Mouse (Mus musculus) heart, embryonic 14.5 days (tissue): ENCODE measurements around the gene Jun. TPM values are rescaled to one million over a fixed set of nuclear protein-coding genes. Genes with fewer than 3 reads are reported as not detected.

Source experiments
- ATAC-seq: fragments of 200-750 bp; cut with Nextera tagmentation; 2 replicates; pipeline ENCODE4 v1.8.0; 2017; ENCODE audit warnings: low read depth, moderate TSS enrichment; ENCODE audit not compliant: insufficient number of reproducible peaks, insufficient read depth, low FRiP score
- H3K27ac ChIP-seq, 2 experiments: fragments of 200-500 bp in 1 of 2; fragments of 300-500 bp in 1 of 2; sonication (generic) in 1 of 2; replicated peaks in 1 of 2; 2 replicates each; pipeline ENCODE4 v1.5.1; 2012 to 2014; ENCODE audit warnings: low read depth in 2 of 2, low read length in 2 of 2, control low read depth in 1 of 2, mild to moderate bottlenecking in 1 of 2, mixed read lengths in 1 of 2; ENCODE audit not compliant: control insufficient read depth in 1 of 2, insufficient read depth in 1 of 2
- H3K27me3 ChIP-seq: fragments of 300-500 bp; sonication (generic); 2 replicates; pipeline ENCODE4 v1.6.1; 2014; ENCODE audit warnings: mild to moderate bottlenecking, low read length, control low read depth; ENCODE audit not compliant: control insufficient read depth, insufficient read depth
- H3K36me3 ChIP-seq: fragments of 300-500 bp; sonication (generic); 2 replicates; pipeline ENCODE4 v1.6.1; 2014; ENCODE audit warnings: mild to moderate bottlenecking, control low read depth, low read length, mixed read lengths; ENCODE audit not compliant: control insufficient read depth, insufficient read depth
- H3K4me1 ChIP-seq, 2 experiments: fragments of 200-500 bp in 1 of 2; fragments of 300-500 bp in 1 of 2; sonication (generic) in 1 of 2; 2 replicates each; pipeline ENCODE4 v1.6.1; 2012 to 2014; ENCODE audit warnings: low read length in 2 of 2, control low read depth in 1 of 2, mixed read lengths in 1 of 2; ENCODE audit not compliant: control insufficient read depth in 2 of 2, insufficient read depth in 2 of 2
- H3K4me2 ChIP-seq: fragments of 300-500 bp; sonication (generic); 2 replicates; pipeline ENCODE4 v1.6.1; 2014; ENCODE audit warnings: mild to moderate bottlenecking, low read length
- H3K4me3 ChIP-seq, 2 experiments: fragments of 200-500 bp in 1 of 2; fragments of 300-500 bp in 1 of 2; sonication (generic) in 1 of 2; 2 replicates each; pipeline ENCODE4 v1.5.1; 2012 to 2014; ENCODE audit warnings: low read length in 2 of 2, mild to moderate bottlenecking in 2 of 2, control low read depth in 1 of 2, low read depth in 1 of 2, moderate library complexity in 1 of 2; ENCODE audit not compliant: control insufficient read depth in 1 of 2, insufficient read depth in 1 of 2
- H3K9ac ChIP-seq: fragments of 300-500 bp; sonication (generic); 2 replicates; pipeline ENCODE4 v1.6.1; 2014; ENCODE audit warnings: mild to moderate bottlenecking, low read length
- H3K9me3 ChIP-seq: fragments of 300-500 bp; sonication (generic); 2 replicates; pipeline ENCODE4 v1.6.1; 2016; ENCODE audit warnings: low read length, control low read depth; ENCODE audit not compliant: control insufficient read depth
- WGBS: fragments of 180-500 bp; shearing (Covaris S2); extraction: QIAGEN DNeasy Blood & Tissue Kit; methylation state at CpG from one replicate; pipeline ENCODE4 v1.1.7; 2014; 5-methylcytosine and 5-hydroxymethylcytosine counted together
- polyA plus RNA-seq: library from polyadenylated mRNA; unstranded; fragments of >200 nt; fragmentation: Nextera tagmentation; extraction: Ambion mirVana; gene quantifications from 2 replicates; pipeline ENCODE4 v1.2.1, GENCODE M21; 2014

Jun gene
- polyA plus RNA-seq, 1 experiment from 2014 or later = 39.3 TPM

DNA sequence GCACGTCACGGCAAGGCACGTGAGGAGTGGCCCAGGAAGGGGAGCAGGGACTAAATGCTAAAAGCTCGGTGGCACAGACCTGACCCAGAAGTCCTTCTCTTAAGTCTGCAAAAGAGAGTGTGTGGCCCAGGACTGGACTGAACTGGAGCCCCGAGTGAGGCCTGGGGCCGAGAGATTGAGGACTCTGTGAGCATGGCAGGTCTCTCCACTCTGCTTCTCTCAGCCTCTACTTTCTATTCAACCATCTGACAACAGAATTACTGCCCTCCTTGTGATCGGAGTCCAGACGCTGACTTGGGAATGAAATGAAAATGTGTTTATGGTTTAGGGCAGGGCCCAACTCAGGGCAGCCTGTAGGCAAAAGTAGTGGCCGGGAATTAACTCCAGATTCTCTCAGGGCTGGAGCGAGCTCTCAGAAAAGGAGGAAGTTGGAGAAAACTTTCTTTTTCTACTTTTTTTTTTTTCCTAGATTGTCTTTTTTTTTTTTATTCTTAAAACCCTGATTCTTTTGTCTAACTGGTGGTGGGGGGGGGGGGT lies 21.3 kb upstream of the Jun start:
- Histone ChIP-seq H3K4me3 (no peak overlapping the region), H3K9me3 (no peaks in the 10 kb centered on the region), H3K4me2 (no peak overlapping the region), H3K36me3 (no peaks in the 10 kb centered on the region), H3K9ac (no peak overlapping the region), H3K27ac (no peak overlapping the region), H3K4me1 (peaks cover 0 to 2% of the 10 kb centered on the region in 2 experiments; a peak in 1 of 4 replicates), H3K27me3 (no peaks in the 10 kb centered on the region)
- no peak for ATAC-seq
- WGBS = 71% methylated on average over 10 of the region's 10 CpGs

DNA sequence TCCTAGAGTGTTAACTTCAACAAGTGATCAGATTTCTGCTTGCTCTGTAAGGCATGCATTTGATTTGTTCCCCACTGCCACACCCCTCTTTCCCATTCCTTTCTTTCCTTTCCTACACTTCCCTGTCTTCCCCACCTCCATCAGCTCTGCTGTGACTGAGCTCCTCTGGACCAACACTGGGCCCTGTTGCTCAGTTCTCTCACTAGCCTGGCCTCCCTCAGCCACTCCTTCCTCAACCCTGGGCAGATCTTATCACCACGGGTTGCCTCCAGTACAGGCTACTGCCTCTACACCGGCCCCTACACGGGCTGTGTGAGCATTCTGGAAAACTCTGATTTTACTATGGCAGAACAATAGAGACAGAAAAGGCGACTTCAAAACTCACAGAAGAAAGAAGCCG lies 18.4 kb upstream of the Jun start:
- no peak for ATAC-seq
- 0 out of 4 replicates have a peak, but pooled peaks cover 0 to 2% of the 10 kb centered on the region in 2 experiments for H3K4me1 ChIP-seq
- WGBS = 66% methylated on average over 5 of the region's 5 CpGs

DNA sequence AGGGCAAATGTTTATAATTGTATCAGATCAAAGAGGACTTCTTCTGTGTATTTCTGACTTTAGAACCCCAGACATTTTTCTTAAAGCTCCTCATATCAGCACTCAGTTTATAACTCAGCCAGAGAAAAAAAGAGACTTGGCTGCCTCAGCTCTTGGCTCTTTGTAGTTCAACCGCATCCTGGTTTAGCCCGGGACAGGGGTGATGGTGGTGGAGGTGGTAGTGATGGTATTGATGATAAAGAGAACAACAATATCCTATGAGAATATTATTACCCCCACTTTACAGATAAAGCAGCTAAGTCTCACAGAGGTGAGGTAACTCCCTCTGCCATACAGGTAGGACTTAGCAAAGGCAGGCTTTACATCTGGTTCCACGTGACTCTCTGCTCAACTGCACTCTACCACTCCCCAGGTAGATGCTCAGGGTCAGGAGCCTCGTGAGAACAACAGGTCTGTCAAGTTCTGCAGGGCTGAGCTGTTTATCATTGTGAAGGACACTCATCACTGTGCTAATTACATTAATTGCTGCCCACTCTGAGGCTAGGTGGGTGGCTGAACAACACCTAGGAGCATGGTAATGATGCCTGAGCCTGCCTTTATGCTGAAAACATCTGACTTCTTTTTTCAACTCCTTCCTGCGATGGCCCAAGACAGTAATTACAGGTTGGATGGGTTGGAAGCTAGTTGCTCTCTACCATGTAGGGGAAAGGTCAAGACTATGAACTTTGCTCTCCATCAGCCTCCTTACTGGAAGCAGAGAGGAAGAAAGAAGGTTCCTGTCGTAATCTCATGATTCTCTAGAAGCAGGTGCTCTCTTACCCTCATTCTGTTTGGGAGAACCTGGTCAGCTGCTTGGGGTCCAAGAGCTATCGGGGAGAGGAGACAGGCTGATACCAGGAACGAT lies 16.3 kb upstream of the Jun start:
- no peak overlapping the region for H3K4me2 ChIP-seq
- no peaks in the 10 kb centered on the region for H3K27me3 ChIP-seq
- H3K4me1 ChIP-seq = 0 out of 4 replicates have a peak, but pooled peaks cover 0 to 2% of the 10 kb centered on the region in 2 experiments
- H3K9ac ChIP-seq = no peak overlapping the region
- 77% methylated on average over 8 of the region's 8 CpGs for WGBS
- H3K27ac ChIP-seq = no peak overlapping the region; a peak in 1 of 4 replicates
- H3K4me3 ChIP-seq = no peak overlapping the region
- ATAC-seq = no peak
- H3K9me3 ChIP-seq = no peaks in the 10 kb centered on the region
- H3K36me3 ChIP-seq = no peaks in the 10 kb centered on the region

More for the DNA sequence above, 18.4 kb upstream of the Jun start:
- Histone ChIP-seq H3K36me3 (no peaks in the 10 kb centered on the region), H3K9ac (no peak overlapping the region), H3K4me2 (no peak overlapping the region), H3K4me3 (no peak overlapping the region), H3K27me3 (no peaks in the 10 kb centered on the region), H3K27ac (no peak overlapping the region), H3K9me3 (no peaks in the 10 kb centered on the region)

DNA sequence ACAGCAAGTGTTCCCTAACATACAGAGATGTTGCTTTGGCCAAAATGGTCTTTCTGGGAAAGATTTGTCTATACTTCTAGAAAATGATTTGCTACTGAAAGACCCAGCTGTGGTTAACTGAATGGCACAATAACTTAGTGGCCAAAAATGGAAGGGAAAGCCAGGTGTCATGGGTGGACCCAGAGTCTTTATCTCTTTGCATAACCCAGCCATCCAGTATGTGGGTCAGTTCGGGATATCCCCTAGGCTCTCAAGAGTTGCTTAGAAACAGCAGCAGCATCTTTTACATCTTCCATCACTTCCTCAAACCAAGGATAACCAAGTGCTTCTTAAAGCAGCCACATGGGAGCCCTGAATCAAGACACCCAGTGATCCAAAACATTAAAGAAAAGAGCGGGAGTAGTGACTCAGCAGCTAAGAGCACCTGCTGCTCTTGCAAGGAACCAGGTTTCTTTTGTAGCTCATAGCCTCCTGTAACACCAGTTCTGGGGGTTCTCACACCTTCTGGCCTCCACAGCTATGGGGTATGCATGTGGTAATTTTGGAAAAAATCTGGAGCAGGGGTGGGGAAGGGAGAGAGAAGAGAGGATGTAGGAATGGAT lies 11.7 kb upstream of the Jun start:
- 70% methylated on average over 2 of the region's 2 CpGs for WGBS
- H3K27ac ChIP-seq = no peak overlapping the region
- no peak for ATAC-seq
- H3K4me1 ChIP-seq = peaks cover 0 to 3% of the 10 kb centered on the region in 2 experiments; a peak in 1 of 4 replicates
- H3K4me2 ChIP-seq = no peak overlapping the region
- H3K4me3 ChIP-seq = no peak overlapping the region
- H3K27me3 ChIP-seq = no peaks in the 10 kb centered on the region
- H3K9me3 ChIP-seq = no peaks in the 10 kb centered on the region
- no peaks in the 10 kb centered on the region for H3K36me3 ChIP-seq
- H3K9ac ChIP-seq = no peak overlapping the region

DNA sequence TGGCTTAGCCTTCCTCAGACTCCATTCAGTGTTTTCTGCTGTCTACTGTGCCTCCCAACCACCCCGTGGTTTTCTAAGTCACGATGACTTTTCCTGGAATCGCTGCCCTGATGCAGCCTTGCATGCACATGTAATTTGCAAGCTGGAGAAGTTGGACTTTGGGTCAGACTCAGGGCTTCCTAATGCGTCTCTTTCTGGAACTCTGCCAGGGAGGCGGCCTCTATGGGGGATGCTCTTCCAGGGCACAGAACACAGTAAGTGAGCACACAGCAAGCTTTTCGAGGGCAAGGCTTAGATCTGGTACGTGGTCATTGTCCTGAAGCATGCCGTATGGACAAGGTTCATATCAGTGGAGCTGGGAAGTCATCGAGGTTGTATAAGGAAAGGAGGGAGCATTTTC lies 10.9 kb upstream of the Jun start:
- H3K4me1 ChIP-seq = peaks cover 0 to 3% of the 10 kb centered on the region in 2 experiments; a peak in 1 of 4 replicates
- H3K27ac ChIP-seq = no peak overlapping the region
- H3K4me2 ChIP-seq = no peak overlapping the region
- WGBS = 70% methylated on average over 9 of the region's 9 CpGs
- no peaks in the 10 kb centered on the region for H3K27me3 ChIP-seq
- H3K36me3 ChIP-seq = no peaks in the 10 kb centered on the region
- ATAC-seq = no peak
- H3K4me3 ChIP-seq = no peak overlapping the region
- H3K9ac ChIP-seq = no peak overlapping the region
- no peaks in the 10 kb centered on the region for H3K9me3 ChIP-seq

DNA sequence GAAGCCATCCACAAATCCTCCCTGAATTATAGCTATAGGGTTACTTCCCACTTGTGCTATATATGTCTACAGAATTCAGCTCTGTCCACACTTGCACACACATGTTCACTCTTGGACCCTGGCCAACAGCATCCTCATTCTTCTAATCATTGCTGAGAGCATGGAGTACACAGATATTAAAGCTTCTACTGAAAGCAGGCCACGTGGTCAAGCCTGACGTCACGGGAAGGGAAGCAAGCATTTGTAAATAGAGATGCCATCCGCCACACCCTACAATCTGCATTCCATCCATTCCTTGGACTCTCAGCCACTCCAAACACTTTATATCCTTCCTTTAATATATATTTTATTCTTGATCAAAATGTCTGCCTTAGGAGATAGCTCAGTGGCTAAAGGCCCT lies 5.2 kb upstream of the Jun start:
- no peaks in the 10 kb centered on the region for H3K36me3 ChIP-seq
- ATAC-seq = no peak
- H3K9ac ChIP-seq = no peak overlapping the region
- no peak overlapping the region for H3K4me2 ChIP-seq
- 56% methylated on average over 4 of the region's 4 CpGs for WGBS
- H3K4me3 ChIP-seq = no peak overlapping the region
- H3K27me3 ChIP-seq = no peaks in the 10 kb centered on the region
- no peaks in the 10 kb centered on the region for H3K9me3 ChIP-seq
- no peak overlapping the region for H3K27ac ChIP-seq
- peaks cover 0 to 5% of the 10 kb centered on the region in 2 experiments; a peak in 2 of 4 replicates for H3K4me1 ChIP-seq

DNA sequence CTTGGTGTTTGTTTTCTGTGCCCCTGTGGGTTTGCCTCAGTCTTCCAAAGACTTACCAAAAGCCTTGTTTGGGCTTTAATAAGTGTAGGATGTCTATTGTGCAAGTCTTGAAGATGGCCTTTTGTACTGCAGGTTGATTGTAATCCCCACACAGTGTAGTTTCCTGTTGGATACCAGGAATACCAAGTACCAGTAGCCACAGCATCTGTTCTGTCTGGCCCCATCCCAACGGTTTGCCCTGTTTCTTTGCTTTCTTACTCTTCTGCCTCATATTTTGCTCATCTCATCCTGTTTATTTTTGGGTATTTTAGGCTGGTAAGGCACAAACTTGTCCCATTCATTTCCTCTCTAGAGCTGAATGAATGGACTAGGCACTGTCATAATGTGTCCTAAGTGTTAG lies 3.3 kb upstream of the Jun start:
- Histone ChIP-seq H3K9me3 (no peaks in the 10 kb centered on the region), H3K4me2 (no peak overlapping the region), H3K27me3 (no peaks in the 10 kb centered on the region), H3K9ac (no peak overlapping the region), H3K27ac (no peak overlapping the region), H3K4me3 (no peak overlapping the region), H3K4me1 (peaks cover 0 to 5% of the 10 kb centered on the region in 2 experiments; a peak in 2 of 4 replicates), H3K36me3 (peaks cover 2% of the 10 kb centered on the region; the same call in 1 of the 2 replicates)
- ATAC-seq = no peak
- WGBS = 62% methylated on average over 1 of the region's 1 CpGs
